Mouse (Mus musculus) natural killer cell, adult 2 months (primary cell): ENCODE results near the gene Abhd17b.

Source experiments
- DNase-seq, 2 experiments: peaks; one replicate each; pipeline ENCODE4 v3.0.0; 2022; ENCODE audit warnings: low spot score in 2 of 2

Abhd17b gene

DNA sequence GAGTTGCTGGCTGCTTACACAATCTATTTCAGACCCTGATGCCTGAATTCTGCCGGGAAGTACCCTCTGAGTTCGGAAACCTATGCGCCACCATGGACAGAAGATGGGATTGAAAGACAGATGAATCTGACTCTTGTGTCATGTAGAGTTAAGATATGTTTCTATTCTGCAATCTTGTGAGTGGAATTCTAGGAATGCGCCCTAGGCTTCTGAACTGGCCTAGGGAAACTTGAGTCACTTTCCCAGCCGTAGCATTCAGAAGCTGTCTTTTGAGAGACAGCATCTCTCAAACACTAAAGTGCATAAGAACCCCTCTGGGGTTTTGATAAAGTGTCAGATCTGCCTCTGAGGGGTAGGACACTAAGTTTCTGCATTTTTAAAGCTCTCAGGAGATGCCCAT is 78.9 kb downstream of the Abhd17b start:
- no peak for DNase-seq

GRCm38 (mm10) chr19:21733176-21733575 is 80.2 kb downstream of the Abhd17b start:
- no peak for DNase-seq

DNA sequence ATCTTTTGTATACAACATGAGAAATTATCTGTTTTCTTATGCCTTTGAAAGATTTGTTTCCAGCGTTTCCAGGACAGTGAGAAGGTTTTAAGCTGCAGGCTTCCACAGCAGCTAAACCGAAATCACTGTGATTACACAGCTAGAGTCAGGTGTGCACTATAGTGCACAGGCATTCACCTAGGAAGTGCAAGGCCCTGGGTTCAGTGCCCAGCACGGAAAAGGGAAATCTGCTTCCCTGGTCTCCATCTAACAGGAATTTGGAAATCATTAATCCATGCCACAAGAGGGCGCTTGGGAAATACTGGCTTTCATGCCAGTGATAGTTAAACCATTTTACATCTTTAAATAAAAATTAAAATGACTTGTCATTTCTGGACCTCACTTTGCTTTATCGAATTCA is 81.1 kb downstream of the Abhd17b start:
- DNase-seq = no peak
